Mouse (Mus musculus): Measurements from ENCODE around the gene Myo1d. TPM values are rescaled to one million over a fixed set of nuclear protein-coding genes. Genes with fewer than 3 reads are reported as not detected.

Myo1d gene
- polyA plus RNA-seq, 1 experiment from 2014 or later: 3.3 TPM

GRCm38 (mm10) chr11:80490831-80491230 is 289.0 kb downstream of the Myo1d start:
- Histone ChIP-seq H3K9me3 (ENCODE audit: control insufficient read depth, low read length) (no peaks in the 10 kb centered on the region), H3K27ac (ENCODE audit: low read depth, low read length) (no peak overlapping the region), H3K4me2 (ENCODE audit: low read depth, low read length, severe bottlenecking) (no peak overlapping the region), H3K4me1 (replicated peaks; ENCODE audit: control insufficient read depth, insufficient read depth, low read length) (no peaks in the 10 kb centered on the region; the same call in 1 of the 2 replicates), H3K4me3 (ENCODE audit: low read depth, low read length) (no peak overlapping the region), H3K36me3 (ENCODE audit: control insufficient read depth, insufficient read depth, low read length) (no peaks in the 10 kb centered on the region), H3K27me3 (ENCODE audit: control insufficient read depth, insufficient read depth, low read length) (no peaks in the 10 kb centered on the region), H3K9ac (ENCODE audit: low read length) (no peak overlapping the region)
- DNase-seq (ENCODE audit: low spot score): no peak
- 81% methylated on average over 10 of the region's 10 CpGs for WGBS
- ATAC-seq (replicated peaks; ENCODE audit: low FRiP score): no peak

GRCm38 (mm10) chr11:80489882-80490196 is 290.0 kb downstream of the Myo1d start:
- no peak overlapping the region for H3K9ac ChIP-seq (ENCODE audit: low read length)

GRCm38 (mm10) chr11:80489172-80489881 is 290.5 kb downstream of the Myo1d start:
- Histone ChIP-seq H3K4me3 (ENCODE audit: low read depth, low read length) (no peak overlapping the region), H3K4me2 (ENCODE audit: low read depth, low read length, severe bottlenecking) (no peak overlapping the region), H3K9ac (ENCODE audit: low read length) (peak overlapping the region; percentile 1; the same call in 1 of the 2 replicates), H3K27ac (ENCODE audit: low read depth, low read length) (no peak overlapping the region), H3K27me3 (ENCODE audit: control insufficient read depth, insufficient read depth, low read length) (no peaks in the 10 kb centered on the region; the same call in 1 of the 2 replicates), H3K4me1 (replicated peaks; ENCODE audit: control insufficient read depth, insufficient read depth, low read length) (no peaks in the 10 kb centered on the region; the same call in 1 of the 2 replicates), H3K36me3 (ENCODE audit: control insufficient read depth, insufficient read depth, low read length) (no peaks in the 10 kb centered on the region), H3K9me3 (ENCODE audit: control insufficient read depth, low read length) (no peaks in the 10 kb centered on the region)
- 63% methylated on average over 12 of the region's 12 CpGs for WGBS
- ATAC-seq (replicated peaks; ENCODE audit: low FRiP score): no peak
- DNase-seq (ENCODE audit: low spot score): no peak

More at GRCm38 (mm10) chr11:80489882-80490196, 290.0 kb downstream of the Myo1d start:
- no peaks in the 10 kb centered on the region; the same call in 1 of the 2 replicates for H3K4me1 ChIP-seq (replicated peaks; ENCODE audit: control insufficient read depth, insufficient read depth, low read length)
- 65% methylated on average over 5 of the region's 5 CpGs for WGBS
- no peak for ATAC-seq (replicated peaks; ENCODE audit: low FRiP score)
- no peaks in the 10 kb centered on the region for H3K36me3 ChIP-seq (ENCODE audit: control insufficient read depth, insufficient read depth, low read length)
- no peaks in the 10 kb centered on the region; the same call in 1 of the 2 replicates for H3K27me3 ChIP-seq (ENCODE audit: control insufficient read depth, insufficient read depth, low read length)
- no peak overlapping the region for H3K4me2 ChIP-seq (ENCODE audit: low read depth, low read length, severe bottlenecking)
- H3K9me3 ChIP-seq (ENCODE audit: control insufficient read depth, low read length): no peaks in the 10 kb centered on the region
- H3K27ac ChIP-seq (ENCODE audit: low read depth, low read length): no peak overlapping the region
- H3K4me3 ChIP-seq (ENCODE audit: low read depth, low read length): no peak overlapping the region
- DNase-seq (ENCODE audit: low spot score): no peak

GRCm38 (mm10) chr11:80487904-80488587 is 291.8 kb downstream of the Myo1d start:
- Histone ChIP-seq H3K27me3 (ENCODE audit: control insufficient read depth, insufficient read depth, low read length) (no peaks in the 10 kb centered on the region; the same call in 1 of the 2 replicates), H3K4me3 (ENCODE audit: low read depth, low read length) (no peak overlapping the region), H3K36me3 (ENCODE audit: control insufficient read depth, insufficient read depth, low read length) (no peaks in the 10 kb centered on the region), H3K9ac (ENCODE audit: low read length) (no peak overlapping the region), H3K4me2 (ENCODE audit: low read depth, low read length, severe bottlenecking) (no peak overlapping the region), H3K27ac (ENCODE audit: low read depth, low read length) (no peak overlapping the region), H3K4me1 (replicated peaks; ENCODE audit: control insufficient read depth, insufficient read depth, low read length) (no peaks in the 10 kb centered on the region; the same call in 1 of the 2 replicates), H3K9me3 (ENCODE audit: control insufficient read depth, low read length) (no peaks in the 10 kb centered on the region)
- no peak for DNase-seq (ENCODE audit: low spot score)
- no peak for ATAC-seq (replicated peaks; ENCODE audit: low FRiP score)
- 77% methylated on average over 15 of the region's 15 CpGs for WGBS

- H3K4me1 ChIP-seq (replicated peaks; ENCODE audit: control insufficient read depth, insufficient read depth, low read length): peaks cover 2% of the 10 kb centered on the region; the same call in 1 of the 2 replicates
Measured at GRCm38 (mm10) chr11:80485622-80486206, 294.1 kb downstream of the Myo1d start.

GRCm38 (mm10) chr11:80485120-80485551 is 294.7 kb downstream of the Myo1d start:
- ATAC-seq (replicated peaks; ENCODE audit: low FRiP score) (no peak), DNase-seq (ENCODE audit: low spot score) (no peak)
- Histone ChIP-seq H3K9ac (ENCODE audit: low read length) (no peak overlapping the region), H3K4me1 (replicated peaks; ENCODE audit: control insufficient read depth, insufficient read depth, low read length) (peaks cover 3% of the 10 kb centered on the region; the same call in 1 of the 2 replicates), H3K9me3 (ENCODE audit: control insufficient read depth, low read length) (no peaks in the 10 kb centered on the region), H3K27me3 (ENCODE audit: control insufficient read depth, insufficient read depth, low read length) (no peaks in the 10 kb centered on the region; the same call in 1 of the 2 replicates), H3K4me2 (ENCODE audit: low read depth, low read length, severe bottlenecking) (no peak overlapping the region), H3K36me3 (ENCODE audit: control insufficient read depth, insufficient read depth, low read length) (no peaks in the 10 kb centered on the region), H3K4me3 (ENCODE audit: low read depth, low read length) (no peak overlapping the region), H3K27ac (ENCODE audit: low read depth, low read length) (no peak overlapping the region)
- 87% methylated on average over 9 of the region's 9 CpGs for WGBS

More at GRCm38 (mm10) chr11:80485622-80486206, 294.1 kb downstream of the Myo1d start:
- no peak overlapping the region for H3K4me2 ChIP-seq (ENCODE audit: low read depth, low read length, severe bottlenecking)
- H3K9ac ChIP-seq (ENCODE audit: low read length): no peak overlapping the region
- H3K27me3 ChIP-seq (ENCODE audit: control insufficient read depth, insufficient read depth, low read length): no peaks in the 10 kb centered on the region; the same call in 1 of the 2 replicates
- no peaks in the 10 kb centered on the region for H3K36me3 ChIP-seq (ENCODE audit: control insufficient read depth, insufficient read depth, low read length)
- H3K27ac ChIP-seq (ENCODE audit: low read depth, low read length): no peak overlapping the region
- no peak overlapping the region for H3K4me3 ChIP-seq (ENCODE audit: low read depth, low read length)
- no peak for DNase-seq (ENCODE audit: low spot score)
- ATAC-seq (replicated peaks; ENCODE audit: low FRiP score): no peak
- 83% methylated on average over 10 of the region's 10 CpGs for WGBS
- H3K9me3 ChIP-seq (ENCODE audit: control insufficient read depth, low read length): no peaks in the 10 kb centered on the region

- Histone ChIP-seq H3K9me3 (ENCODE audit: control insufficient read depth, low read length) (no peaks in the 10 kb centered on the region), H3K9ac (ENCODE audit: low read length) (no peak overlapping the region), H3K36me3 (ENCODE audit: control insufficient read depth, insufficient read depth, low read length) (no peaks in the 10 kb centered on the region), H3K4me3 (ENCODE audit: low read depth, low read length) (no peak overlapping the region), H3K4me1 (replicated peaks; ENCODE audit: control insufficient read depth, insufficient read depth, low read length) (peaks cover 10% of the 10 kb centered on the region; the same call in 1 of the 2 replicates), H3K27ac (ENCODE audit: low read depth, low read length) (no peak overlapping the region), H3K27me3 (ENCODE audit: control insufficient read depth, insufficient read depth, low read length) (no peaks in the 10 kb centered on the region; the same call in 1 of the 2 replicates), H3K4me2 (ENCODE audit: low read depth, low read length, severe bottlenecking) (no peak overlapping the region)
- ATAC-seq (replicated peaks; ENCODE audit: low FRiP score) (peak; percentile 51; the same call in 1 of the 2 replicates), DNase-seq (ENCODE audit: low spot score) (no peak)
- 50% methylated on average over 12 of the region's 12 CpGs for WGBS
Measured at GRCm38 (mm10) chr11:80484191-80484791, 295.5 kb downstream of the Myo1d start.

GRCm38 (mm10) chr11:80483536-80484067 is 296.2 kb downstream of the Myo1d start:
- Histone ChIP-seq H3K9ac (ENCODE audit: low read length) (no peak overlapping the region), H3K4me1 (replicated peaks; ENCODE audit: control insufficient read depth, insufficient read depth, low read length) (0 out of 2 replicates have a peak, but pooled peaks cover 11% of the 10 kb centered on the region), H3K4me3 (ENCODE audit: low read depth, low read length) (no peak overlapping the region), H3K9me3 (ENCODE audit: control insufficient read depth, low read length) (no peaks in the 10 kb centered on the region), H3K27ac (ENCODE audit: low read depth, low read length) (no peak overlapping the region), H3K27me3 (ENCODE audit: control insufficient read depth, insufficient read depth, low read length) (no peaks in the 10 kb centered on the region; the same call in 1 of the 2 replicates), H3K4me2 (ENCODE audit: low read depth, low read length, severe bottlenecking) (no peak overlapping the region), H3K36me3 (ENCODE audit: control insufficient read depth, insufficient read depth, low read length) (no peaks in the 10 kb centered on the region)
- DNase-seq (ENCODE audit: low spot score) (no peak), ATAC-seq (replicated peaks; ENCODE audit: low FRiP score) (no peak)
- WGBS: 71% methylated on average over 6 of the region's 6 CpGs
